Mouse (Mus musculus) ovary, postnatal 14 days (tissue): Measurements from ENCODE around the gene 4933407L21Rik.

Experiments
- DNase-seq: peaks from one replicate; pipeline ENCODE4 v3.0.0; 2022; ENCODE audit warnings: low spot score

4933407L21Rik gene

GRCm38 (mm10) chr1:85916830-85917450 is 11.3 kb upstream of the 4933407L21Rik start:
- DNase-seq = no peak

GRCm38 (mm10) chr1:85919621-85920020 is 8.7 kb upstream of the 4933407L21Rik start:
- no peak for DNase-seq

- DNase-seq = no peak
Measured at GRCm38 (mm10) chr1:85921725-85922124, 6.6 kb upstream of the 4933407L21Rik start.

- DNase-seq = no peak
Measured at GRCm38 (mm10) chr1:85922127-85922864, 6.0 kb upstream of the 4933407L21Rik start.

GRCm38 (mm10) chr1:85922865-85923211 is 5.4 kb upstream of the 4933407L21Rik start:
- DNase-seq = no peak

GRCm38 (mm10) chr1:85925183-85925582 is 3.1 kb upstream of the 4933407L21Rik start:
- no peak for DNase-seq

GRCm38 (mm10) chr1:85928688-85929065 is 394 bp downstream of the 4933407L21Rik start:
- no peak for DNase-seq

- no peak for DNase-seq
Measured at GRCm38 (mm10) chr1:85929406-85929805, 1.1 kb downstream of the 4933407L21Rik start.

- DNase-seq = no peak
Measured at GRCm38 (mm10) chr1:85931170-85931569, 2.9 kb downstream of the 4933407L21Rik start.

- no peak for DNase-seq
Measured at GRCm38 (mm10) chr1:85933226-85933625, 4.9 kb downstream of the 4933407L21Rik start.

- no peak for DNase-seq
Measured at GRCm38 (mm10) chr1:85933631-85934465, 5.6 kb downstream of the 4933407L21Rik start.

- no peak for DNase-seq
Measured at GRCm38 (mm10) chr1:85934560-85934959, 6.3 kb downstream of the 4933407L21Rik start.

- peak; percentile 48 for DNase-seq
Measured at GRCm38 (mm10) chr1:85935148-85935852, 7.0 kb downstream of the 4933407L21Rik start.

GRCm38 (mm10) chr1:85936265-85936664 is 8.0 kb downstream of the 4933407L21Rik start:
- DNase-seq = no peak

- no peak for DNase-seq
Measured at GRCm38 (mm10) chr1:85937323-85937722, 9.0 kb downstream of the 4933407L21Rik start.

GRCm38 (mm10) chr1:85942318-85942717 is 14.0 kb downstream of the 4933407L21Rik start:
- no peak for DNase-seq

- DNase-seq = no peak
Measured at GRCm38 (mm10) chr1:85949085-85949684, 20.9 kb downstream of the 4933407L21Rik start.

GRCm38 (mm10) chr1:85955150-85955549 is 26.9 kb downstream of the 4933407L21Rik start:
- no peak for DNase-seq

GRCm38 (mm10) chr1:85957290-85957689 is 29.0 kb downstream of the 4933407L21Rik start:
- DNase-seq = no peak

- DNase-seq = no peak
Measured at GRCm38 (mm10) chr1:85957942-85958619, 29.8 kb downstream of the 4933407L21Rik start.
